9 mouse cellular contexts compared by ENCODE assay signal in genomic region chr4:45487681-45488081, GRCm38 (mm10). TPM values are rescaled to one million over a fixed set of nuclear protein-coding genes. Genes with fewer than 3 reads are reported as not detected.
DNase-seq lines count a peak whose midpoint lies in the region; ATAC-seq and TF ChIP-seq lines count a peak whose summit lies in the region.
"Had no signal": no experiment of that assay in that cellular context is flagged by ENCODE, and none has a peak within 500 bp of the region (broad histone marks: within the 10 kb centered on the region; RNA-seq: fewer than 3 reads in every experiment).

No protein-coding gene starts in this region.

- no peak; the same call in 1 of the 2 replicates for ATAC-seq in hindbrain, postnatal 0 days

- DNase-seq in embryo, embryonic 10 days (ENCODE audit: low spot score) = peak; percentile 75
- DNase-seq in embryo, embryonic 11 days = no peak
- DNase-seq in MN1 (ENCODE audit: low spot score) = peak; percentile 64
- peak; percentile 67 for DNase-seq in hindbrain, postnatal 0 days (ENCODE audit: low spot score)
- DNase-seq in lung, postnatal 36 days = peak; percentile 94
- no peak for DNase-seq in left cerebral cortex, adult 11 months (ENCODE audit: low spot score)
- DNase-seq in left cerebral cortex, postnatal 14 days (ENCODE audit: low spot score in 2 of 2) = no peak
- no peak for DNase-seq in cerebellum, adult 8-10 months

- intact Hi-C loops in left cerebral cortex, postnatal 14 days (cut with DNase I) = no loop called here

- no peak overlapping the region for H3K4me2 ChIP-seq in hindbrain, postnatal 0 days (ENCODE audit: low read depth, low read length)
- H3K4me2 ChIP-seq: midbrain, embryonic 12.5 days had no signal

- no peak overlapping the region for H3K27ac ChIP-seq in hindbrain, postnatal 0 days
- H3K27ac ChIP-seq: midbrain, embryonic 12.5 days had no signal

- WGBS in hindbrain, postnatal 0 days = 29% methylated on average over 6 of the region's 6 CpGs

- H3K9me3 ChIP-seq in hindbrain, postnatal 0 days (ENCODE audit: low read length) = no peaks in the 10 kb centered on the region
- H3K9me3 ChIP-seq: midbrain, embryonic 12.5 days had no signal

- no peak overlapping the region for H3K9ac ChIP-seq in hindbrain, postnatal 0 days (replicated peaks; ENCODE audit: low read length)
- H3K9ac ChIP-seq: midbrain, embryonic 12.5 days had no signal

- H3K4me1 ChIP-seq in hindbrain, postnatal 0 days (ENCODE audit: insufficient read depth, low read length) = peaks cover 28% of the 10 kb centered on the region

- no peaks in the 10 kb centered on the region; the same call in 1 of the 2 replicates for H3K27me3 ChIP-seq in hindbrain, postnatal 0 days (ENCODE audit: insufficient read depth, low read length)

- H3K4me3 ChIP-seq in hindbrain, postnatal 0 days (ENCODE audit: low read length) = no peak overlapping the region
- H3K4me3 ChIP-seq: midbrain, embryonic 12.5 days had no signal

- TF ChIP-seq CTCF in hindbrain, postnatal 0 days (IDR thresholded peaks at IDR 0.05; ENCODE audit: low read depth) = no peak

- H3K36me3 ChIP-seq in hindbrain, postnatal 0 days (ENCODE audit: insufficient read depth, low read length) = no peaks in the 10 kb centered on the region
- H3K36me3 ChIP-seq: midbrain, embryonic 12.5 days had no signal

RNA-seq across cellular contexts. Expression of gene Shb, which starts 44.6 kb away (rescaled TPM):
- total RNA-seq in hindbrain, postnatal 0 days (2014; rRNA removed) = 29.0 and 33.6 TPM in 2 replicates
- polyA plus RNA-seq in hindbrain, postnatal 0 days (2015; fragmentation: Nextera tagmentation; extraction: Ambion mirVana) = 5.5 and 6.1 TPM in 2 replicates
- total RNA-seq in left cerebral cortex, postnatal 14 days (2021) = 10 to 100 TPM; 12.1 to 15.0 TPM

Comparison
In these comparisons a context has a peak if more than half of its experiments do, and no peak if none do; other contexts are left out.
1. DNase-seq: peak in embryo, embryonic 10 days (single experiment), MN1 (single experiment), hindbrain, postnatal 0 days (single experiment) and lung, postnatal 36 days (single experiment); none in embryo, embryonic 11 days (single experiment), left cerebral cortex, adult 11 months (single experiment), left cerebral cortex, postnatal 14 days (0 of 2) and cerebellum, adult 8-10 months (single experiment).